Mouse (Mus musculus) adrenal gland, adult (tissue): ENCODE results near the gene Dpt.
"Not testable (repeated sequence)": the region's sequence is repeated elsewhere in the genome, so short reads cannot be mapped to it uniquely, and the experiment has no call there.

Experiments
- DNase-seq, 2 experiments: peaks; one replicate each; pipeline ENCODE4 v3.0.0; 2022 to 2023; ENCODE audit warnings: low spot score in 1 of 2; ENCODE audit not compliant: inconsistent age in 2 of 2

Gene Dpt

GRCm38 (mm10) chr1:164796471-164796870, at the start of gene Dpt:
Dpt (plus strand) TSS chr1:164796644.
- DNase-seq, result peak in 1 of 2 experiments; percentile 32

- no peak for DNase-seq
Measured at GRCm38 (mm10) chr1:164753736-164754135, 42.7 kb upstream of the Dpt start.

GRCm38 (mm10) chr1:164755671-164756070, 40.8 kb upstream of the Dpt start:
- no peak for DNase-seq

- no peak for DNase-seq
Measured at GRCm38 (mm10) chr1:164756951-164757350, 39.5 kb upstream of the Dpt start.

- DNase-seq, result no peak
Measured at GRCm38 (mm10) chr1:164758401-164758800, 38.0 kb upstream of the Dpt start.

GRCm38 (mm10) chr1:164762276-164762675, 34.2 kb upstream of the Dpt start:
- DNase-seq, result peak; percentile 10 to 59

- DNase-seq, result no peak
Measured at GRCm38 (mm10) chr1:164766646-164767045, 29.8 kb upstream of the Dpt start.

GRCm38 (mm10) chr1:164770611-164771010, 25.8 kb upstream of the Dpt start:
- peak; percentile 24 to 64 for DNase-seq

- DNase-seq, result no peak
Measured at GRCm38 (mm10) chr1:164780851-164781510, 15.5 kb upstream of the Dpt start.

- no peak for DNase-seq
Measured at GRCm38 (mm10) chr1:164786165-164786564, 10.3 kb upstream of the Dpt start.

- no peak for DNase-seq
Measured at GRCm38 (mm10) chr1:164787771-164788170, 8.7 kb upstream of the Dpt start.

GRCm38 (mm10) chr1:164788292-164788691, 8.2 kb upstream of the Dpt start:
- DNase-seq, result no peak

- DNase-seq, result not testable (repeated sequence)
Measured at GRCm38 (mm10) chr1:164790296-164790695, 6.1 kb upstream of the Dpt start.

- no peak for DNase-seq
Measured at GRCm38 (mm10) chr1:164793049-164793448, 3.4 kb upstream of the Dpt start.

- no peak for DNase-seq
Measured at GRCm38 (mm10) chr1:164797746-164798285, 1.4 kb downstream of the Dpt start.

- DNase-seq, result peak; percentile 26 to 57
Measured at GRCm38 (mm10) chr1:164798471-164798922, 2.1 kb downstream of the Dpt start.

GRCm38 (mm10) chr1:164799161-164799560, 2.7 kb downstream of the Dpt start:
- DNase-seq, result no peak

GRCm38 (mm10) chr1:164804277-164804676, 7.8 kb downstream of the Dpt start:
- DNase-seq, result no peak

GRCm38 (mm10) chr1:164804751-164805435, 8.4 kb downstream of the Dpt start:
- no peak for DNase-seq

- DNase-seq, result no peak
Measured at GRCm38 (mm10) chr1:164809371-164809770, 12.9 kb downstream of the Dpt start.

- DNase-seq, result no peak
Measured at GRCm38 (mm10) chr1:164811296-164811695, 14.9 kb downstream of the Dpt start.

GRCm38 (mm10) chr1:164814243-164814642, 17.8 kb downstream of the Dpt start:
- no peak for DNase-seq
